Mouse (Mus musculus) liver, embryonic 14.5 days (tissue): Measurements from ENCODE around the gene Med27.

Source experiments
- CTCF ChIP-seq: IDR thresholded peaks from 2 replicates; pipeline ENCODE4 v1.5.1; 2016; ENCODE audit warnings: antibody characterized with exemption, low read depth, control low read depth
- EP300 ChIP-seq: IDR thresholded peaks from 2 replicates; pipeline ENCODE4 v1.6.1; 2016; ENCODE audit warnings: antibody characterized with exemption, low read depth

DNA sequence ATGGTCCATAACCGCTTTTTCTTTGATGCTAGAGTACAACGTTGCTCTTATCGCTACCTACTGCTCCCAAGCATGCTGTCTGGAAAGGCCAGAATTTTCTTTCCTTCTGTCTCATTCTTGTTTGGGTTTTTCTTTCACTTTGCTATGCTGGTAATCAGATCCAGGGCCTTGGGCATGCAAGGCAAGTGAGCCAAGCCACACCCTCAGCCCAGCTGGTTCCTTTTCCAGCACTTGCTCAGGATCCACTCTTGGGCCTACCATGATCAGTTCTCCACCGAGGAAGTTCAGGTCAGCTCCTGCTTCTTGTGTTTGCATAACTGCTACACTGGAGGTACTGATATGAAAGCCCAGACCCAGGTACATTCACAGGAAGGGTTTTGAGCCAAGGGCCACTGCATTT is 44.5 kb downstream of the Med27 start:
- no peak for TF ChIP-seq EP300
- no peak for TF ChIP-seq CTCF
